Mouse (Mus musculus): ENCODE results near the gene Kcnh1. TPM values are rescaled to one million over a fixed set of nuclear protein-coding genes. Genes with fewer than 3 reads are reported as not detected.

The Kcnh1 gene
- total RNA-seq, 2 experiments from 2014 or later, result not detected

DNA sequence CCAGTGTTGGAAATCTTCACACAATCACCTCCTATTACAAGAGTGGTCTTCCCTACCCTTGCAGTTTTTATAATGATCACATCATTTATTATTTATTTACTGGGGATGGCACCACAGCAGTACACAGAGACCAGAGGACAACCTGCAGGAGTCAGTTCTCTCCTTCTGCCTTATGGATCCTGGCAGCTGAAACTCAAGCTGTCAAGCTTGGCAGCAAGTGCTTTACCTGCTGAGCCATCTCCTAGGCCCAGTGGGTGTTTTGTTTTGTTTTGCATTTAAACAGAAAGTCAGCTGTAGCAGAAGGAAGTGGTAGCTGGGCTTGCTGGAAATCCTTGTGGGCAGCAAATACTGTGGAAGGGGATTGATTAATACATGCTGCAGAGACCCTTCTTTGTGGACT, 197.1 kb downstream of the Kcnh1 start:
- ATAC-seq (replicated peaks; ENCODE audit: low FRiP score, low TSS enrichment, poor library complexity, severe bottlenecking), result no peak

DNA sequence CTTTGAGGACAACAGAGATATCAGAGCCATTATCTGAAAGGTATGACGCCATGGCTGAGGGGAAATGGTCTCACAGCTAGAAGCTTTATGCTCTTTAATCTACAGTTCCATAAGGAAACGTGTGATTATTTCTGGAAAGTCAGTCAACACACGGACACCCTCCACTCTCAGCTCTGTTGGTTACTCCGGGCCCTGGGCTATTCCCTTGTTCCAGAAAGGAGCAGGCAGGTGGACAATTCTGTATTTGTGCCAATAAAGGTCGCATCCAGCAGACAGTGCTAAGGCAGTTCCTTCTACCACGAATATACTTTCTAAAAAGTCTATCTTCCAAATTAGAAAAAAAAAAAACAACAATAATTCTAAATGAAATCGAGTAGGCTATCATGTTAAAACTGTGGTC, 200.5 kb downstream of the Kcnh1 start:
- ATAC-seq (replicated peaks; ENCODE audit: low FRiP score, low TSS enrichment, poor library complexity, severe bottlenecking), result no peak

DNA sequence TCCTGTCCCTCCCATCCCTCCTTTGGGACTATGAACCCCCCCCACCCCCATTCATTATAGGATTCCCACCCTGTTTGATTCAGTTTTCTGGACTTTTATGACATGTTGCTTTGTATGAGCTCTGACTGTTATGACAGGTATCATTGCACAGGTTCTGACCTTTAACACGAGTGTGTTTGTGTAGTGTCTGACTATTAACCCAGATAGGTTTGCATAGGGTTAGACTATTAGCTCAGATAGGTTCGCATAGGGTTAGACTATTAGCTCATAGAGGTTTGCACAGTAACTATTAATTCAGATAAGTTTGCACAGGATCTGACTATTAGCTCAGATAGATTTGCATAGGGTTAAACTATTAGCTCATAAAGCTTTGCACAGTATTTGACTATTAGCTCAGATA, 201.7 kb downstream of the Kcnh1 start:
- ATAC-seq (replicated peaks; ENCODE audit: low FRiP score, low TSS enrichment, poor library complexity, severe bottlenecking), result no peak

DNA sequence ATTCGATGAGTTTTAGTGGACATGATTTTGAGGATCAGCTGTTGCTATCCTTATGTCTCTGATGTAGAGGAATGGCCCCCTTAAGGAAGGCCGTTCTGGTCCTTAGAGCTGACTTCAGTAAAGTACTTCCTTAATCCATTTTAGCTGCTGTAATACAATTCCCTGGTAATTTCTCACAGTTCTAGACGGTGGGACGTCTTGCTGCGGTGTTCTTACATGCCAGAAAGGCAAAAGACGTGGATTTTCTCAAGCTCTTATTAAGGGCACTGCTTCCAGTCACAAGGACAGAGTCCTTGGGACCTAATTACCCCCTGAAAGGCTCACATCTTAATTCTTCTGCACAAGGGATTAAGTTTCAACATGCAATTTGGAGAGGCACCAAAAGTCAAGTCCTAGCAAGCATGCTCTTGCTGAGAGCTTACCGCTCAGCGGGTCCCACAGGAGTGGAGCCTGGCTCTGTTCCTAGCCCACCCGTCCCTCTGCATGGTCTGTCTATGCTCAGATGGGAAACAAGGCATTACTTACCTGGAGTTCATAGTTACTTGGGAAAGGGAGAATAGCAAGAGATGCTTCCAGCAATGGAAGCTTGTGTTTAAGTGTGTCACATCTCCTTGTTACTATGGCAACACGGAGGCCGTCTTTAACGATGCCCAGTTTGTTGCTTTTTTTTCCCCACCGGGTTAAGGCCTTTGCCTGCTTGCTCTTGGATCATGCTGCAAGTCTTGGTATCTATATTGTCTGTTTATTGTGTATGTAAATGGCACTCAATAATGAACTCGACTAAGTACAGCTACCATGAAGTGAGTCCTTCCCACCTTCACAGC, 209.3 kb downstream of the Kcnh1 start:
- ATAC-seq (replicated peaks; ENCODE audit: low FRiP score, low TSS enrichment, poor library complexity, severe bottlenecking), result no peak

DNA sequence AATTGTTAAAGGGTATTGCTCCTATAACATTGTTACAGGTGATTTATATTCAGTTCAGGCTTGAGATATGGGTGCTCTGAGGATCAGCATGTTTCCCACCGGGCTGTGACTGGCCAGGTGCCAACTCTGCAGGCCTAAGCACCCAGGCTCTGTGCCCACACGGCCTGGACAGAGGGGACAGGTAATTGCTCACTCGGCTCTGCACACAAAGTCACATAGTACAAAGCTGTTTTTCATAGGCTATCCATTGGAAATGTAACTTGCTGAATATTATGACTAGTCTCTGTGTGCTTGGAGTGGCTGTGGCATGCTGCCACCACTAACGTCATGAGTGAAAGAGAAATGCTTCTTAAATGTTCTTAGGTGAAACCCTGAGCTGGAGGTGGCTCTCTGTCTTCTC, 210.4 kb downstream of the Kcnh1 start:
- no peak for ATAC-seq (replicated peaks; ENCODE audit: low FRiP score, low TSS enrichment, poor library complexity, severe bottlenecking)

DNA sequence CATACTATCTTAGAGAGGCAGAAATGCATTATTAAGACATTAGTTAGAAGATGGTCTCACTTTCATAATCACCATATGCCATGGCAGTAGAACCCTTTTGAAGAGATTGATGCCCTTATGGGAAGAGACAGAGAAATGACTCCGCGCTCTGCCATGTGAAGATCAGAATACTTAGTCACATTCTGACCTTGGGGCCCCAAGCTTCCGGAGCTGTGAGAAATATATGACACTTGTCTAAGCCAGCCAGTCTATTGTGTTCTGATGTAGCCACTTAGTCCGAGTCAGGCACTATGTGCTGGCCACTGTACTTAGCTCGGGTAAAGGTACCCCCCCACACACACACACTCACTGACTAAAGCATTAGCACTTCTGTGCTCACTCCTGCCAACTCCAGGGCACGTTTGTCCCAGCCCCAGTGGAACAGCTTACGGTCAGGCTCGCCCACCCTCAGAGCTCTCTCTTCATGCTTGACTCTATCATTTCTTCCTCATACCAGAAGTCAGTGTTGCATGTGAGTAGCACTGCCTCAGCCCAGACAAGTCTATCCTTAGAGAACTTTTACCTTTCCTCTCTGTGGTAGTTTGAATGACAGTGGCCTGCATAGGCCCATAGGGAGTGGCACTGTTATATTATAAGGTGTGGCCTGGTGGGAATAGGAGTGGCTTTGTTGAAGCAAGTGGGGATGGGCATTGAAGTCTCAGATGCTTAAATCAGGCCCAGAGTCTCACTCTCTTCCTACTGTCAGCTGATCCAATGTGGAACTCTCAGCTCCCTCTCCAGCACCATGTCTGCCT, 212.5 kb downstream of the Kcnh1 start:
- ATAC-seq (replicated peaks; ENCODE audit: low FRiP score, low TSS enrichment, poor library complexity, severe bottlenecking), result no peak

DNA sequence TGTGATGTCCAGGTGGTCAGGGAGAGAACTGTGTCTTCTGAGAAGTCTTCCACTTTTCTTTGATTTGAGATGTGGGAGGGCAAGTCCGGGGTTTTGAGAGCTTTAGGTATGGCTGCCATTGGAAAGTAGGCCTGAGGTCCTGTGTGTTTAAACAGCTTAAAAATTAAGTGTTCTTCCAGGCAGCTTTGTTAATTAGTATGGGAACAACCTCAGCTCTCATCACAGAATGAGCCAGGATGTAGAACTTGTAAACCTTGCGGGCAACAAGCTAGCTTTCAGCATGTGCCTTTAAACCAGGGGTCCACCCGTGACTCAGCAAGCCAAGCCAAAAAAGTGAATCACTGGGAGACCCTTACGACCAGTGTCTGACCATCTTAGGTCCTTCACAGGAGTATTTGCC, 214.6 kb downstream of the Kcnh1 start:
- no peak for ATAC-seq (replicated peaks; ENCODE audit: low FRiP score, low TSS enrichment, poor library complexity, severe bottlenecking)

DNA sequence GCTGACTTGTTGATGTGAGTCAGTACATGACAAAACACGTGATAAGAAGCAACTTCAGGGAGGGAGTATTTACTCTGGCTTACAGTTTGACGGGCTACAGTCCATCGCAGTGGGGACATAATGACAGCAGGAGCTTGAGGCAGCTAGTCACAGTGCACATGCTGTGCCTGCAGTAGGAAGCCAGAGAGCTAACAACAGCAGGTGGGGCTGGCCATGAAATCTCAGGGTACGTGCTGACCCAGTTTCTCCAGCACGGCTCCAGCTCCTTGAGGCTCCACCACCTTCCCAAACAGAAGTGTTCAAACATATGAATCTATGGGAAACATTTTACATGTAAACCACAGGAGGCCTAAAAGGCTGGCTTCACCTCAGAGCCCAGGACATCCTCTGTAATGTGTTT, 216.0 kb downstream of the Kcnh1 start:
- no peak for ATAC-seq (replicated peaks; ENCODE audit: low FRiP score, low TSS enrichment, poor library complexity, severe bottlenecking)

DNA sequence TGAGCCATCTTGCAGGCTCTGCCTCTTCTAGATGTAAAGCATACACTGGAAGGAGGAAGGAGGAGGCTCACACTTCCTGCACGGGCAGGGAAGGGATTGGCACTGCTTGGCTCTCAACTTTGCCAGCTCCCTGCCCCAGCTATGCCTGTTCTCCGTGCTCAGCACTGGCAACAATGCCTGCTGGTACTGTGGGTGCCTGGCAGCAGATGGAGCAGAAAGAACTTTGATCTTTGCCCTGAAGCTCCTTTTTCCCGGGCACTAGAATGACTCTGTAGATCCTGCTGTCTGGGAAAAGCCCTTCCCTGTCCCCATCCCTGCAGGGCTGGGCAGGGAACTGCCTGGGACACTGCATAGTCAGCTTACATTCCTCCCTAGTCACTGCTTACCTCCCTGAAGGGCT, 225.2 kb downstream of the Kcnh1 start:
- no peak for ATAC-seq (replicated peaks; ENCODE audit: low FRiP score, low TSS enrichment, poor library complexity, severe bottlenecking)

DNA sequence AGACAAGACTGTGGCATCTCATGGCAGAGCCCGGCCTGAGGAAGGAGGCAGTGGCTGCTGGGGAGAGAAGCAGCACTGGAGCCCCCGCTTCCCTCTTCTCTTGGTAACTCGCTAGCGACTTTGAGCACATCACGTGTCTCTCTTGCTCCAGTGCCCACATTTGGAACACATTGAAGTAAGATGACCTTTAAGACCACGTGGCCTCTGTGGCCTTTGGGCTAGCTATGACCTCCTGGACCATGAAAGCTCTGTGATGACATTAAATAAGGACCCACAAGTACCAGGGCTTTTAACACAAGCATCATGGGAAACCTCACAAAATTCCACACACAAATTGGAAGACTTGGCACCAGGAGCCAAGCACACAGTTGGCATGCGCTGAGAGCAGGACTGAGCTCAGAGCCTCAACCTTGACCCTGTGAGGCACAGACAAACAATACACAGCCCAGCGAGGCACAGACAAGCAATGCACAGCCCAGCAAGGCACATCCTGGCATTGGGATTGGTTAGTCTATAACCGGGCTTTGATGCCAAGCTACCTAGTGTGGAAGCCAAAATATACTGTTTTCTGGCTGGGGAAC, 225.8 kb downstream of the Kcnh1 start:
- no peak for ATAC-seq (replicated peaks; ENCODE audit: low FRiP score, low TSS enrichment, poor library complexity, severe bottlenecking)

DNA sequence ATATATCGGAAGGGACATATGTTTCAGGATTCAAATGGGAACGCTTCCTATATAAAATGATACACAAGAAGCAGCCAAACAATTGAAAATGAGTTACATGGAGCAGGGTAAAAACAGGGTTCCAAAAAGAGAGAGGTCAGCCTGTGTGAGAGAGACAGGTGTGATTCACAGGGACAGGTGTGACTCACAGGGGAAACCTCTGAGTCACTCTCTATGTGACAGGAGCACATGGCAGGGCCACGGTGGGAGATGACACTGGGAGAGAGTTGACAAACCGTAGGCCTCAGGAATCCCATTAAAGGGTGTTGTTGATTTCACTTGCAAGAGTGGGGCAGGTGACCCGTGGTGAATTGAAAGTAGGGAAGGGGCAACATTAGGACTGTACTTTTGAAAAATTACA, 228.6 kb downstream of the Kcnh1 start:
- no peak for ATAC-seq (replicated peaks; ENCODE audit: low FRiP score, low TSS enrichment, poor library complexity, severe bottlenecking)

DNA sequence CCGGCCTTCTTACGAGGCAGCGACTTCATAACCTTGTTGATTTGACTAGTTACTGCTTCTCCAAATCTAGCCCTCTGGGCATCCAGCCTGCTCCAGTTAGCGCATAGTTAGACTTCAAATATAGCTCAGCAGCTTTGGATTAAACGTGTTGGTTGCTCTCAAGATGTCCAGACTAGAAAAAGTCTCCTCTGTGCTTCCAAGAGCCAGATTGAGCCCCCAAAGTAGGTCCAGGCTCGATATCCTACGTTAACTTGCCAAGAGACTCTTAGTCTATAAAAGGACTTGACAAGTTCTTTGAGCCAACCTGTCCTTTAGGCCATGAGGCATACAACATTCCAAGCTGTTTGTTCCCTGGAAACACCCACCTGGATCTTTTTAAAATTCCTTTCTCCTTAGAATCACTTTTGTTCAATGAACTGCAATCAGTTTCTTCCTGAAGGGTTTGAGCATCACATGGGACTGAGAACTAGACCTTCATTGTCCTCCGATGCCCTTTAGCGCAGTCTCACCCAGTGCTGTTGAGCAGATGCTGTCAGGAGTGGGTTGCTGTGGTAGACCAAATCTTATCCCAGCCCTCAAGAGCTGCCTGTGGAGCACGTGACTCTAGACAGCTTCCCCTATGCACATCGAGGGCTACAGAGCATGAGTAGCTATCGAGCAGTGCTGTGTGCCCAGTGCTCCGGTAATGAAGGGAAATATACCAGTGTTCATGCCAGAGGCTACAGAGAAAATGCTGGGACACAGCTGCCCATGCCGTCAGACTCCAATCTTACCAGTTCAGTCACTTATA, 231.0 kb downstream of the Kcnh1 start:
- ATAC-seq (replicated peaks; ENCODE audit: low FRiP score, low TSS enrichment, poor library complexity, severe bottlenecking), result no peak

DNA sequence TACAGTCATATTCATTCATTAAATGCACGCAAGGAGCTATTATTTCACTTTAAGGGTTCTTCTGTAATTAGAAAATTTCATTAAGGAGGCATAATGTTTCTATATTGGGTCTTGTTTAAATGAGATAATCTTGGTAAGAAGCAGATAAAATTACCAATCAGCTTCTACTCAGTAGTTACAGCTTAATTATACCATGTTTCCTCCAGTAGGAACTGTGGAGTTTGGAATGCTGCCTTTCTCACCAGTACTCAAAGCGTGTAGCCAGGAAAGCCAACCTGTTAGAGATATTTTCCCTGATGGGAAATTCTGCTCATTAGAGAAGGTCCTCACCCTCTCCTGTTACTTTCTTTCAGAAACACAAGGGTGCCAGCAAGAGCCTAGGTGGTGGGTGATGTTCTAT, 240.8 kb downstream of the Kcnh1 start:
- no peak for ATAC-seq (replicated peaks; ENCODE audit: low FRiP score, low TSS enrichment, poor library complexity, severe bottlenecking)

DNA sequence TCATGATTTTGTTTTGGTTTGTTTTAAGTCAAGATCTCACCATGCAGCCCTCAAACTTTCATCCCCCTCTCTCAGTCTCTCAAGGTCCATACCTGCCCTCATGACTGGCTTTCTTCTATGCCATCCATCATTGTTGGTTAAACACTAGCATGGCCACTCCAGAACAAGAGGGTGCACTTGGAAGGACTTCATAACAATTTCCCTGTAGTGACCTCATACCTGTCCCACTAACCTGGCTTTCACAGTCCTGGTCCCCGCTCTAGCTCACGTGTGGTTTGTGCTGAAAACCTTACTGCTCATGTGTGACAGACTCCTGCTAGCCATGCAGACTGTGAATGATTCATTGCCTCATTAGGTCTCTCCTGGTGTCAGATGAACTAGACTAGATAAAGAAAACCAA, 244.9 kb downstream of the Kcnh1 start:
- ATAC-seq (replicated peaks; ENCODE audit: low FRiP score, low TSS enrichment, poor library complexity, severe bottlenecking), result no peak

DNA sequence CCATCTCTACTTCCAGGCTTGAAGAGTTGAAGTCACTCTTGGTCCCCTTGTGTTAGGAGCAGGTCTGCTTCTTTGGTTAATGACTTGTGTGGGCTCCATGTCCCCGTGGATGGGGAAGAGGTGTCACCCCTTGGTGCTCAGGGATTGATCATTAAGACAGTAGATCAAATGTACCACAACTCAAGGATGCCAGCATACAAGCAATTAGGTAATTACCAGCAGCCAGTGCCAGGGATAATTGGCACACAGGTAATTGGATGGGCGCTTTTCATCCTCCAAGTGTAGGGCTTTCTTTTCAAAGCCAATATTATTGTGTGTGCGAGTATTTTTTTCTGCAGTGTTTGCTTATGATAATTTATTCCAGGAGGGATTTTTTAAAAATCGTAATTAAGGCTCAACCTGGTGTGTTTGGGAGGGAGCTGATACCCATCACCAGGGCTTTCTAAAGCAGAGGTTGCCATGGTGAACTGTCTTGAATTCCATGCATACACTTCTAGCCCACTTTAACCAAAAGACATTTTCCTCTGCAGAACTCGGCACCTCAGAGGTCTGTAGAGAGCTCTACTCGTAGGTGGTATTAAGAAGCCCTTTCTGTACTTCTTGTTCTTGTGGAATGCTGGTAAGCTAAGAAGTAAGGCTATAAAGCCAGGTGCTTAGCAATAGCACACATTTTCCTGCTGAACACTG, 248.7 kb downstream of the Kcnh1 start:
- no peak for ATAC-seq (replicated peaks; ENCODE audit: low FRiP score, low TSS enrichment, poor library complexity, severe bottlenecking)

DNA sequence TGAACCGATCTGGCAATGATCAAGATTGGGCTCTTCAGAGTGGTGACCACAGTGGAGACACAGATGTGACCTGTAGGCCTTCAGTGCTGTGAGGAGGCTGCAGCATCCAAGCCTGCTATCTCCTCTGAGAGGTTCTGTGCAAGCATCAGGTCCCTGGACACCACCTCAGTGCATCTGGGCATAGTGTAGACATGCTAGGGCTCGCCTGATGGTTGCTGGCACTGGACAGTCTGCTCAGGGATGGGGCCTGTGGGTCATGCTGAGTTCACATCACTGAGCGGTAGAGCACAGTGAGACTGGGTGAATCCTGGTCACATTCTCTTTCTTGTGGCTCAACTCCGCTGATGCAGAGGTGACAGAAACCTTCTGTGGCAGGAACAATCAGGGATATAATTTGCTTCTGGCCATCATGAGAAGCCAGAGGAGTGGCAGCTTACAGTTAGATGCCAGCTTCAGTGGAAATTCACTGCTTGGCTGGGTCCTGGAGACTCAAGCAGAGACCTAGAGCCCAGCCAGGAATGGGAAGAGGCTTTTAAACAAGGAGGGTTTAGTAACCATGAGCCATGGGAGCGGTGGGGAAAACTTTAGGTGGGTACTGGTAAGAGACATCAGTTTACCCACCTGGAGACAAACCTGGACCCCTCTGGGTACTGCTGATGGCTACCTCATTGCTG, 252.3 kb downstream of the Kcnh1 start:
- no peak for ATAC-seq (replicated peaks; ENCODE audit: low FRiP score, low TSS enrichment, poor library complexity, severe bottlenecking)

DNA sequence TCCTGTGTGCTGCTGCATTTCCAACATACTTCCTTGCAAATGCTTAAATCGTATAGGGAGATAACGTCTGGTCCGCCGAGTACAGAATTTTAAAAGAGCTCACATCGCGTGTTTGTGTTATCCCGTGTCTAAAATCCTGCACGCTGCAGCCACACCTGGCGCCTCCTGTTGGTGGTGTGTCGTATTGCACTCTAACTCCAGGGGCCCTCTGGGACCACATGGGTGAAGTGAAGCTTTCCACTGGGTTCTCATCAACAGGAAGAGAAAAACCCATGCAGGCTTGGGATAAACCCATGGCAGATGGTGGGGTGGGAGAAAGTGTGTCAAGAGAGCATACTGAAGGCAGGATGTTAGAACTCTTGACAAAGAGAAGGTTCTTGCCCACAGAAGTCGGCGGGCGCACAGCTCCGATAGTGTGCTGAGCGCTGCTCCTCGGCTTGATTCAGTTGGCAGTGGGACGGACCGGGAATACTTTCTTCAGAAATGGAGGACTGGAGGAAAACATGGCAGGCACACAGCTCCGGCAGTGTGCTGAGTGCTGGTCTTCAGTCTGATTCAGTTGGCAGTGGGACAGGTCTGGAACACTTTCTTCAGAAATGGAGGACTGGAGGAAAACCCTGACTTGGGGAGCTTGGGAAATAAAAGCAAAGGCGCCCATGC, 253.6 kb downstream of the Kcnh1 start:
- ATAC-seq (replicated peaks; ENCODE audit: low FRiP score, low TSS enrichment, poor library complexity, severe bottlenecking), result no peak
